Mouse (Mus musculus) gastrocnemius, postnatal 4 days (tissue): Measurements from ENCODE around the gene Exph5. TPM values are rescaled to one million over a fixed set of nuclear protein-coding genes. Genes with fewer than 3 reads are reported as not detected.
A peak's percentile ranks its signal among the peaks of the same experiment; 100 is the strongest.

Source experiments
- DNase-seq, 2 experiments: peaks; one replicate each; pipeline ENCODE4 v3.0.0; 2021 to 2022; ENCODE audit warnings: low spot score in 2 of 2, mixed read lengths in 2 of 2
- total RNA-seq, 2 experiments: library from RNA; stranded (reverse); gene quantifications; 2 replicates each; pipeline ENCODE4 v1.2.3; 2021

Exph5 gene
- total RNA-seq, 2 experiments from 2014 or later: 0.15 to 0.21 TPM

DNA sequence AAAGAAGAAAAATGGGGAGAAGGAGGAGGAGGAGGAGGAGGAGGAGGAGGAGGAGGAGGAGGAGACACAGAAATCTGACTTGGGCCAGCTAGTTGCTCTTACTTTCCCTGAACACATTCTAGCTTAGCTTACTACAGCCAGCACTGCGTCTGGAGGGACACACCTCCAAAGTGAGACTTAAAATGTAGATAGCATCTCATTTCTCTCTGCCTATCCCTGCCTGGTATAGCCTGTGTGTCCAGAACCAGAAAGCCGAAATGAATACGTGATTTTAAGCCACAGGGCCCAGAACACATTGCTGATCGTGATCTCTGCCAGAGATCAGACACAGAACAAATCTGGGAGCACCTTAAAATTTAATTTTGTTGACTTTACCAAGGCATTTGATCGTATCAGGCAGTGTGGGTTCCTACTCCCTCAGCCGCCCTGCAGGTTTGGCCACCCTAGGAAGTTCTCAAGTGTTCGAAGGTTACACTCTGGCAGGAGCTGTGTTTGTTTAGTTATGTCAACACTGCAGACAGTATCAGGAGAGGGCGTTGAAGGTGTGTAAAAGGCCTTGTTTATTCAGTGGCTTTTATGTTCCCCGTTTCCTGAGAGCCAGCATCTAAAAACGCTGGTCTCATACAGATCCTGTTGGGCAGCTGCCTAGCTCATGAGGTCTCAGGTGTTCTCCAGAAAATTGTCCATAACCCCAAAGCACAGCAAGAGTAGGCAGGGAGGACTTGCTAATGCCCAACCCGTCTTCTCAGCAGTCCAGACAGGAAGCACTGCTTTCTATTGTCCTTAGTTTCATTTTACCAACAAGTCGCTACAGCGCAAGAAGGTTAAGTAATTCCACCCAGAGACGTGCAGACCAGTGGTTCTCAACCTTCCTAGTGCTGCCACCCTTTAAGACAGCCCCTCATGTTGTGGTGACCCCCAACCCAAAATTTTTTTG lies 55.0 kb downstream of the Exph5 start:
- no peak for DNase-seq

- DNase-seq: no peak
Observed at GRCm38 (mm10) chr9:53371339-53371738, 69.9 kb downstream of the Exph5 start.

DNA sequence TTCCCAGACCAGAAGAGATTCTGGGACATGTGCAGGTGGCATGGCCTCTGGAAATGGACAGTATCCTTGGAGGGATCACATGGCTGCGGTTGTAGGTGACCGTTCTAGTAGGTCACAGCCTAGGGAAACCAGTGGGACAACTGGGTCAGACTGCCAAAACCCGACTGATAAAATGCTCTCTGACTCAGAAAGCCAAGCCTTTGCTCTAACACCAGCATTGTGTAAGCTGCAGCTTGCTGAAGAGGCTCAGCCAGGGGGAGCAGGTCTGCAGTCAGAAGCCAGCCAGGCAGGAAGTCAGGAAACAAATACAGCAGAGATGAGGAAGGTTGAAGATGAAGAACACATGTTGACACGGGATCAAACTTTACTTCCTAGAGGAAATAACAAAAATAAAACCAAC lies 74.4 kb downstream of the Exph5 start:
- DNase-seq: no peak

DNA sequence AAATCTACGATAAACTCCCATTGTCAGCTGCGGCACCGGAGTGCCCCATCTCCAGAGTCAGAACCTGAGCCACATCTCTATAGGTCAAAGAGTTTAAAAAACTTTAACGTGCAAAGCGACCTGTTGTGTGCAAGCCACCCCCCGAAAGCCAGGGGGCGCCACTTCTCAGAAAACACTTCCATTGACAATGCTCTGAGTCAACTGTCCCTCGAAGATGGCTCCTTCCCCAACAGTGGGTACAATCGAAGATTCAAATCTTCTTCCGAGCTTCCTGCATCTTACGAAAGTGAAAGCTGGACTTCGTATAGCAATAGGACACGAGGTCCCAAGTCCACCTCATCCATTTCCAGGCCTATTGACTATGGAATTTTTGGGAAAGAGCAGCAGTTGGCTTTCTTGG lies 75.3 kb downstream of the Exph5 start:
- no peak for DNase-seq

- no peak for DNase-seq
Observed at GRCm38 (mm10) chr9:53377597-53377996, 76.1 kb downstream of the Exph5 start.

- DNase-seq: no peak
Observed at GRCm38 (mm10) chr9:53378171-53378570, 76.7 kb downstream of the Exph5 start.

DNA sequence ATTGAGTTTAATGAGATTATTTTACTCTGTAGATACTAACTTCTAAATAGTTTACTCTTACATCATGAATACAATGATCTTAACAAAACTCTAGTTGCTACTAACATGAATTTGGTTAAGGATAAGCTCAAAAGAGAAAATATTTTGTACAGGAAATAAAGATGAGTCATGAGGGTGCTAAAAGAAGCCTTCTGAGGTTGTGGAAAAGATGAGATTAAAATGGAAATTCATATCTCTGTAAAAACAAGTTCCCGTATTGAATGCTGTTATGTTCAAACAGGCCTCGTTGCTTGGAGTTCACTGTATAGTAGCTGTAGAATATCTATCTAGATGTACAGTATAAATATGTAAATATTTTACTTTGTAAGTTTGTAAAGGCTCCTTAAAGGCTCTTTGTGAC lies 79.1 kb downstream of the Exph5 start:
- DNase-seq: no peak

GRCm38 (mm10) chr9:53381113-53381615 lies 79.7 kb downstream of the Exph5 start:
- no peak for DNase-seq

- DNase-seq: peak; percentile 57 to 77
Observed at GRCm38 (mm10) chr9:53383951-53384866, 82.7 kb downstream of the Exph5 start, which contains the start of gene Kdelc2. Gene Kdelc2 (plus strand): TSS chr9:53384025.

DNA sequence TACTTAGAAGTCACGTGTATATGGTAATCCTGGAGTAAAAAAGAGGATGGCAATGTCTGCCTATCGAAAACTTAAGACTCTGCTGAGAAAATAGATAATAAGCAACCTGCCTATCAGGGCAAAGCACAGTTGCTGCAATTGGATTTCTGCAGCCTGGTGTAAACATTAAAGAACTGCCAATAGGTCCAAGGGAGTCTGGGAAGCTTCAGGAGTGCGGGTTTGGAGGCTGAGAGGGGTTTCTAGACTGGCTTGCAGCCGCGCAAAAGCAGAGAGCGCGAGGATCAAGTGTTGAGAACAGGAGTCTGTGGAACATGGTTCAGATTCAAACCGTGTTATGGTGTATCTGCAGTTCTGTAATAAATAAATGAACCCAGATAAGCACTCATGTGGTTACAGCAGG lies 83.4 kb downstream of the Exph5 start:
- no peak for DNase-seq

DNA sequence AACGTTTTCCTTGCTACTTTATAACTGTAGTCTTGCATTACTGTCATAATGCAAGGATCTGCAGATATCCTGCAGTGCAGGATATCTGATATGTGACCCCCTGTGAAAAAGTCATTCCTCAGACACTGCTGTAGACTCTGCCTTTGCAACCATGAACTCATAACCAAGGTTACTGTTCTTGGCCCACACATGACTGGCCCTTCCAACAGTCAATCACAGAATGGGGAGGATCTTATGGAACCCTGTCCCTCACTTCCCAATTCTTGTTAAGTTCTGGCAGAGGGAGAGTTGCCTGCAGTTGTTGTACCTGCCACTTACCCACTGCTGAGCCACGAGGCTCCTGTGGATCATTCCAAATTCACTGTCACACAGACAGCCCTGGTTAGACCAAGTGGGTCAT lies 86.0 kb downstream of the Exph5 start:
- DNase-seq: no peak

DNA sequence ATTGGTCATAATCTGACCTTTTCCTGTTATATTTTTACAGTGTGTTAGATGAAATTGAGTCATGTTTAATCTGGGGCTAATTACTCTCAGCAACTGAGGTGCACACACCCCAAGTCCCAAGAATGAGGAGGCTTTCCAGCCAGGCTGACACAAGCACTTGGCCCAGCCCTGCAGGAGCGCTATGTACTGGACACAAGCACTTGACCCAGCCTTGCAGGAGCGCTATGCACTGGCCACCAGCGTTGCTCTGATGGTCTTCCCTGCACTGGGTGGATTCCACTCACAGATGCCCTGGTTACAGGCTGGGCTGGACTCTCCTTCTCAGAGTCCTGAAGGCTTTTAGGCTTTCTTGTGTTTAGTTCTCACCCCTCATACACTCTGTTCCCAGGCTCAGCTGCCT lies 87.6 kb downstream of the Exph5 start:
- no peak for DNase-seq

DNA sequence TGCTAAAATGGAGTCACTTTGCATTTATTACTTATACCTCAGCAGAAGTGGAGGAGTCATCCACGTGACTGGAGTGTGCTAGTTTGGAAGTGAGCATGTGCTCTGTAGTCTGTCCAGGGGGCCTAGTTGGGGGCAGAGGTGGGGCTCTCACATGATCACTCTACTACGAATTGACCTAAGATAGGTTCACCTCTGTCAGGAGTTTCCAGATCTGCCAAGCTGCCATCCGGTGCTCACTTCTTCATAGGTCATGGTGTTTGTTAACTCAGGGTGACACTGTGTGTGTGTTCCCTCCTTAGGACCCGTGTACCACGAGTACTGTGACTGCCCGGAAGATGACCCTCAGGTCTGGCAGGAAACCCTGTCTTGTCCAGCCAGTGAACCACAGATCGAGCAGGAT lies 88.7 kb downstream of the Exph5 start:
- DNase-seq: no peak

- no peak for DNase-seq
Observed at GRCm38 (mm10) chr9:53397685-53398387, 96.4 kb downstream of the Exph5 start.

DNA sequence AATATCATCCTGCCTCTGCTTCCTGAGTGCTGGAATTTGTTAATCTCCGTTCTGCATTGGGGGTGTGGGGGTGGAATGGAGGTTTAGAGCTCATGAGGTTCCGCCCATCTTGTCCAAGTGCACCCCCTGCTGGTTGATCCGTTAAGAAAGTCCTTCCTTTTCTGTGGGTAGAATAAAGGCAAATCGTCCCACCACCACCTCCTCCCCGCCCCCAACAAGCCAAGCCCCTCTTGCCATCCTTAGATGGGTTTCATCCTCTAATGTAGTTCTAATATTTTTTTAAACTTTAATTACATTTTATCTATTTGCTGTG lies 96.9 kb downstream of the Exph5 start:
- DNase-seq: peak; percentile 30 to 39

DNA sequence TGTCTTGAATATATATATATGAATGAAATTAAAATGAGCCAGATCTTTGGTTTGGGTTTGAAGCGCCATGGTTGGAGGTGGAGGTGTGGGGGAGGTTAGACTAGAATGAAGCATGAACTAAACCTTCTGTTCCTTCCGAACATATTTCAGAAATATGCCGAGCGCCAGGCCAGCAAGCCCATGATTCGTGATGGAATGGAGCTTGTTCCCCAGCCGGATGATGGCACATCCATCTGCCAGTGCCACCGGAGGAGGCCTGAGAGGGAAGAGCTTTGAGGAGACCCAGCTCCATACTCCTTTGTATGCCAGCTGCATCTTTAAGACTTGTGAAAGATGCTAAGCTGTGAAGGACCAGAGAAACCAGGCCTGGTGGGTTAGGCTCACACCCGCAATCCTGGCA lies 98.1 kb downstream of the Exph5 start:
- DNase-seq: no peak

- DNase-seq: no peak
Observed at GRCm38 (mm10) chr9:53400696-53401095, 99.2 kb downstream of the Exph5 start.

- DNase-seq: no peak
Observed at GRCm38 (mm10) chr9:53401146-53401545, 99.7 kb downstream of the Exph5 start.

DNA sequence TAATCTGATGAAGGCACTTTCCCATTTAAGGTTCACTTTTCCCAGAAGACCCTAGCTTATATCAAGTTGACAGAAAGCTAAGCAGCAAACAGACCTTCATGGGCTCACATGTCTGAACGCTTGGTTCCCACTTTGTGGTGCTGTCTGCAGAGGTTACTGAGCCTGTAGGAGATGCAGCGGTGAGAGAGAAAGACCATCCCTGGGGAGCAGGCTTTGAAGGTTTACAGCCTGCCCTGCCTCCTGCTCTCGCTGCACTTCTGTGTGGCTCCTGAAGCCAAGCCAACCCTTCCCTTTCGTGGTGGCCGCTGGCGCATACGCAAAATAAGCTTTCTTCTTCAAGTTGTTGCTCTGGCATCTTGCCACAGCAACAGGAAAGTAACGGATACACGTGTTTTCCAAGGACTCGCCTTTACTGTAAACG lies 100.8 kb downstream of the Exph5 start, which contains the start of gene 4930550C14Rik:
TSS of gene 4930550C14Rik (plus strand) at position 35 of the 421 bp plus-strand sequence.
- DNase-seq: peak in 1 of 2 experiments; percentile 49

DNA sequence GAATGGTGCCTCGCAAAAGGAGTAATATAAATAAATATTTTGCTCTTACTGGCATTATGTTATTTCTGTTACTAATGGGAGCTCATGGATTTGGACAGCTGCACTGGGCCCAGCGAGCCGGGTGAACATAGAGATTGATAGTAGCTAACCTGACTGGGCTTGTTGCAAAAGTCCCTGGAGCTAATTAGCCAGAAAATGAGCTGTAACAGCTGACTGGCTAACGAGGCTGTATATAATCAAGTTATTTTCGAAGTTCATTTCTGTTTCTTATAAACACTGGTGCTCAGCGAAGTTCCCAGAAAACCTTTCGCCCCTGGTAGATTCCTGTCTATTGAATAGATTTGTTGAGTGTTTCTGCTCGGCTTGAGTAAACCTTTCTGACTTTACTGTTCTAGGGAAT lies 101.5 kb downstream of the Exph5 start:
- DNase-seq: no peak
